Mouse (Mus musculus) myocyte (in vitro differentiated cells): ENCODE measurements around the gene Ankle1.
A peak's percentile ranks its signal among the peaks of the same experiment; 100 is the strongest.

Experiments used
- CEBPB ChIP-seq: IDR thresholded peaks from 2 replicates; pipeline ENCODE4 v1.6.1; 2011; ENCODE audit warnings: mild to moderate bottlenecking, moderate library complexity; ENCODE audit not compliant: poor library complexity, insufficient read depth, severe bottlenecking
- E2F4 ChIP-seq: IDR thresholded peaks from one replicate; pipeline ENCODE4 v1.6.1; 2011; ENCODE audit warnings: mild to moderate bottlenecking, control low read depth, moderate library complexity; ENCODE audit not compliant: insufficient read depth
- MAX ChIP-seq: IDR thresholded peaks from one replicate; pipeline ENCODE4 v1.6.1; 2011; ENCODE audit warnings: low read depth, mild to moderate bottlenecking, control low read depth
- MYOD1 ChIP-seq, 3 experiments: IDR thresholded peaks; one replicate each; pipeline ENCODE4 v1.6.1; 2011; ENCODE audit warnings: control low read depth in 2 of 3, low read depth in 2 of 3, mild to moderate bottlenecking in 2 of 3, moderate library complexity in 1 of 3; ENCODE audit not compliant: insufficient read length in 2 of 3, control insufficient read depth in 1 of 3
- MYOG ChIP-seq, 3 experiments: IDR thresholded peaks; one replicate each; pipeline ENCODE4 v1.6.1; 2011; ENCODE audit warnings: control low read depth in 2 of 3, low read depth in 2 of 3, mild to moderate bottlenecking in 2 of 3; ENCODE audit not compliant: insufficient read length in 2 of 3, control insufficient read depth in 1 of 3, insufficient read depth in 1 of 3
- POLR2A ChIP-seq: IDR thresholded peaks from one replicate; pipeline ENCODE4 v1.6.1; 2011; ENCODE audit warnings: low read depth, mild to moderate bottlenecking, control low read depth, moderate library complexity; ENCODE audit not compliant: insufficient read length
- POLR2AphosphoS2 ChIP-seq: IDR thresholded peaks from one replicate; pipeline ENCODE4 v1.6.1; 2011; ENCODE audit warnings: low read depth, control low read depth; ENCODE audit not compliant: insufficient read length
- TCF12 ChIP-seq: IDR thresholded peaks from one replicate; pipeline ENCODE4 v1.6.1; 2011; ENCODE audit warnings: mild to moderate bottlenecking, control low read depth; ENCODE audit not compliant: poor library complexity, insufficient read depth, severe bottlenecking
- TCF3 ChIP-seq: IDR thresholded peaks from one replicate; pipeline ENCODE4 v1.6.1; 2011; ENCODE audit warnings: low read depth, control low read depth; ENCODE audit not compliant: insufficient read length

GRCm38 (mm10) chr8:71380178-71381171, 25.3 kb upstream of the Ankle1 start:
- TF ChIP-seq POLR2A: peak; percentile 17
- TF ChIP-seq CEBPB: no peak
- no peak for TF ChIP-seq E2F4
- TF ChIP-seq POLR2AphosphoS2: peak; percentile 16
- no peak for TF ChIP-seq TCF12
- TF ChIP-seq MAX: no peak
- no peak for TF ChIP-seq MYOG (IDR thresholded peaks at IDR 0.05; ENCODE audit: control insufficient read depth in 1 of 3, insufficient read depth in 1 of 3, insufficient read length in 2 of 3, low read depth in 2 of 3)
- no peak for TF ChIP-seq TCF3
- peak in 1 of 3 experiments; percentile 1 for TF ChIP-seq MYOD1 (IDR thresholded peaks at IDR 0.05; ENCODE audit: control insufficient read depth in 1 of 3, insufficient read length in 2 of 3, low read depth in 2 of 3)
